In the genomic region with DNA sequence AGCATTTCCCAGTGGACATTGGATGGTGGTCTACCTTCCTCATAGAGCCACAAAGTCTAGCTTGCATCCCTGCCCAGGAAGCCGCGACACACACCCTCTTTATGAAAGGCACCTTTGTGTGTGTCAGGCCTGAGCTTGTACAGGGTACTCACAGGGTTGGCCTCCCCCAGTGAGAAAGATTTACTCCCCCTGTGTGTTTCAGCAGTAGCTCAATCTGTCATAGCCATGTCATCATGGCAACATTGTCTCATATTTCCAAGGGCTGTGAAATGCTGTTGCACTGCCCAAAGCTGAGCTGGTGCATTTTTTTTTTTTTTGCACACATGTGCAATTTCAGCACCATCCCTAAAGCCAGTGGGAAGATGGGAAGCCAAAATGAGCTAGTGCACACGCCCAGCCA, we compare ENCODE assay signal across 11 mouse cellular contexts.
"Had no signal": no experiment of that assay in that cellular context is flagged by ENCODE, and none has a peak within 500 bp of the region (broad histone marks: within the 10 kb centered on the region; RNA-seq: fewer than 3 reads in every experiment).

No protein-coding gene starts in this region.

- H3K9me3 ChIP-seq: neural tube, embryonic 12.5 days had no signal

- H3K4me1 ChIP-seq: neural tube, embryonic 12.5 days had no signal

- H3K9ac ChIP-seq: liver, embryonic 14.5 days; neural tube, embryonic 12.5 days had no signal

- H3K4me3 ChIP-seq: layer of hippocampus, adult 2 months; neural tube, embryonic 12.5 days had no signal

- H3K4me2 ChIP-seq: neural tube, embryonic 12.5 days had no signal

- H3K27ac ChIP-seq: layer of hippocampus, adult 2 months; liver, embryonic 14.5 days; neural tube, embryonic 12.5 days; stomach, postnatal 0 days had no signal

- H3K27me3 ChIP-seq: neural tube, embryonic 12.5 days had no signal

- H3K36me3 ChIP-seq: neural tube, embryonic 12.5 days had no signal

- DNase-seq: kidney, adult 18-20 months; kidney, postnatal 10 days; kidney, postnatal 4 days; lung, adult 18-20 months; midbrain, embryonic 14.5 days; thymus, adult 2 months; thymus, postnatal 25 days had no signal
